Mouse (Mus musculus) liver (tissue): Measurements from ENCODE around the gene Col9a3.

ENCODE experiments used
- DNase-seq: peaks from one replicate; pipeline ENCODE4 v3.0.0-alpha.2; 2020; ENCODE audit warnings: mixed read lengths

Col9a3 gene

GRCm38 (mm10) chr2:180641576-180642554 lies 44.3 kb downstream of the Col9a3 start:
- no peak for DNase-seq

- no peak for DNase-seq
Measured at GRCm38 (mm10) chr2:180642555-180643260, 45.1 kb downstream of the Col9a3 start, which contains the start of gene Tcfl5. Gene Tcfl5, minus strand, starts transcription at chr2:180642708.

- DNase-seq: no peak
Measured at GRCm38 (mm10) chr2:180643626-180644025, 46.0 kb downstream of the Col9a3 start.

- no peak for DNase-seq
Measured at GRCm38 (mm10) chr2:180646841-180647240, 49.3 kb downstream of the Col9a3 start.

- DNase-seq: no peak
Measured at GRCm38 (mm10) chr2:180654666-180655065, 57.1 kb downstream of the Col9a3 start.

GRCm38 (mm10) chr2:180655150-180655549 lies 57.6 kb downstream of the Col9a3 start:
- no peak for DNase-seq

GRCm38 (mm10) chr2:180657394-180658013 lies 59.9 kb downstream of the Col9a3 start:
- peak; percentile 70 for DNase-seq

GRCm38 (mm10) chr2:180658381-180658780 lies 60.8 kb downstream of the Col9a3 start:
- DNase-seq: no peak

- DNase-seq: no peak
Measured at GRCm38 (mm10) chr2:180659353-180660150, 62.0 kb downstream of the Col9a3 start.

GRCm38 (mm10) chr2:180660521-180660920 lies 62.9 kb downstream of the Col9a3 start:
- no peak for DNase-seq

GRCm38 (mm10) chr2:180662008-180662407 lies 64.4 kb downstream of the Col9a3 start:
- DNase-seq: no peak
